Mouse (Mus musculus) lung, postnatal 10 days (tissue): ENCODE data around the gene Ppfia4.

ENCODE experiments used
- DNase-seq: peaks from one replicate; pipeline ENCODE4 v3.0.0; 2021

Ppfia4 gene

GRCm38 (mm10) chr1:134332770-134333271 lies at the start of gene Ppfia4:
Gene Ppfia4, minus strand, starts transcription at chr1:134332928.
- DNase-seq = peak; percentile 80

- peak; percentile 25 for DNase-seq
These were observed 49.3 kb upstream of the Ppfia4 start for GRCm38 (mm10) chr1:134381795-134382625.

- DNase-seq = no peak
These were observed 48.3 kb upstream of the Ppfia4 start for GRCm38 (mm10) chr1:134381051-134381450.

GRCm38 (mm10) chr1:134374124-134374523 lies 41.4 kb upstream of the Ppfia4 start:
- no peak for DNase-seq

- DNase-seq = peak; percentile 80
These were observed 36.1 kb upstream of the Ppfia4 start for GRCm38 (mm10) chr1:134368777-134369337.

GRCm38 (mm10) chr1:134365491-134365890 lies 32.8 kb upstream of the Ppfia4 start:
- no peak for DNase-seq

- DNase-seq = no peak
These were observed 30.5 kb upstream of the Ppfia4 start for GRCm38 (mm10) chr1:134363194-134363593.

GRCm38 (mm10) chr1:134361857-134362212 lies 29.1 kb upstream of the Ppfia4 start, which contains the start of gene Tmem183a:
Gene Tmem183a, minus strand, starts transcription at chr1:134361979.
- DNase-seq = peak; percentile 97

GRCm38 (mm10) chr1:134361195-134361856 lies 28.6 kb upstream of the Ppfia4 start:
- DNase-seq = no peak

- no peak for DNase-seq
These were observed 27.9 kb upstream of the Ppfia4 start for GRCm38 (mm10) chr1:134360656-134361055.

- DNase-seq = no peak
These were observed 24.7 kb upstream of the Ppfia4 start for GRCm38 (mm10) chr1:134357461-134357860.

- DNase-seq = no peak
These were observed 20.6 kb upstream of the Ppfia4 start for GRCm38 (mm10) chr1:134353326-134353725.

- DNase-seq = no peak
These were observed 15.1 kb upstream of the Ppfia4 start for GRCm38 (mm10) chr1:134347791-134348190.

GRCm38 (mm10) chr1:134345075-134345474 lies 12.3 kb upstream of the Ppfia4 start:
- DNase-seq = no peak

- DNase-seq = peak; percentile 89
These were observed 11.6 kb upstream of the Ppfia4 start for GRCm38 (mm10) chr1:134344005-134344950.

GRCm38 (mm10) chr1:134343567-134343966 lies 10.8 kb upstream of the Ppfia4 start:
- no peak for DNase-seq

GRCm38 (mm10) chr1:134342781-134343310 lies 10.1 kb upstream of the Ppfia4 start:
- no peak for DNase-seq

GRCm38 (mm10) chr1:134342278-134342664 lies 9.5 kb upstream of the Ppfia4 start:
- DNase-seq = no peak

- no peak for DNase-seq
These were observed 9.0 kb upstream of the Ppfia4 start for GRCm38 (mm10) chr1:134341641-134342277.

GRCm38 (mm10) chr1:134339757-134340619 lies 7.3 kb upstream of the Ppfia4 start:
- DNase-seq = no peak

- DNase-seq = no peak
These were observed 6.4 kb upstream of the Ppfia4 start for GRCm38 (mm10) chr1:134339162-134339561.
